Mouse (Mus musculus) ES-Bruce4 (cell line): ENCODE measurements around the gene Eif3i.

ENCODE experiments used
- CTCF ChIP-seq: IDR thresholded peaks from one replicate; pipeline ENCODE4 v1.8.1; 2011; ENCODE audit warnings: low read depth, low read length
- EP300 ChIP-seq: IDR thresholded peaks from 2 replicates; pipeline ENCODE4 v1.6.1; 2011; ENCODE audit warnings: low read depth, low read length; ENCODE audit not compliant: insufficient read depth
- POLR2A ChIP-seq: IDR thresholded peaks from one replicate; pipeline ENCODE4 v1.8.1; 2011; ENCODE audit warnings: low read length; ENCODE audit not compliant: insufficient read depth

GRCm38 (mm10) chr4:129618031-129618430 is 17.6 kb upstream of the Eif3i start:
- TF ChIP-seq CTCF (no peak), EP300 (no peak), POLR2A (no peak)
